Mouse (Mus musculus) ES-Bruce4 (cell line): ENCODE results near the gene Ston2. TPM values are rescaled to one million over a fixed set of nuclear protein-coding genes. Genes with fewer than 3 reads are reported as not detected.

Experiments
- H3K27ac ChIP-seq: 2 replicates; pipeline ENCODE4 v1.5.1; 2012; ENCODE audit warnings: low read length, inconsistent platforms; ENCODE audit not compliant: insufficient read depth
- H3K27me3 ChIP-seq: 2 replicates; pipeline ENCODE4 v1.6.1; 2012; ENCODE audit warnings: mild to moderate bottlenecking, low read length, inconsistent platforms; ENCODE audit not compliant: control insufficient read depth, poor library complexity, insufficient read depth, severe bottlenecking
- H3K36me3 ChIP-seq: 2 replicates; pipeline ENCODE4 v1.6.1; 2012; ENCODE audit warnings: inconsistent platforms, mild to moderate bottlenecking, low read length, moderate library complexity; ENCODE audit not compliant: control insufficient read depth, poor library complexity, insufficient read depth, severe bottlenecking
- H3K4me1 ChIP-seq: one replicate; pipeline ENCODE4 v1.8.1; 2011; ENCODE audit warnings: low read length; ENCODE audit not compliant: control insufficient read depth, insufficient read depth
- H3K4me3 ChIP-seq: 2 replicates; pipeline ENCODE4 v1.5.1; 2011; ENCODE audit warnings: low read depth, mild to moderate bottlenecking, low read length
- H3K9ac ChIP-seq: 2 replicates; pipeline ENCODE4 v1.6.1; 2012; ENCODE audit warnings: low read depth, mild to moderate bottlenecking, inconsistent platforms; ENCODE audit not compliant: poor library complexity, severe bottlenecking
- H3K9me3 ChIP-seq: replicated peaks from 2 replicates; pipeline ENCODE4 v1.6.1; 2012; ENCODE audit warnings: mild to moderate bottlenecking, low read length, inconsistent platforms; ENCODE audit not compliant: control insufficient read depth, poor library complexity, insufficient read depth, severe bottlenecking
- CTCF ChIP-seq: IDR thresholded peaks from one replicate; pipeline ENCODE4 v1.8.1; 2011; ENCODE audit warnings: low read depth, low read length
- EP300 ChIP-seq: IDR thresholded peaks from 2 replicates; pipeline ENCODE4 v1.6.1; 2011; ENCODE audit warnings: low read depth, low read length; ENCODE audit not compliant: insufficient read depth
- POLR2A ChIP-seq: IDR thresholded peaks from one replicate; pipeline ENCODE4 v1.8.1; 2011; ENCODE audit warnings: low read length; ENCODE audit not compliant: insufficient read depth
- polyA plus RNA-seq: library from polyadenylated mRNA; stranded (reverse); fragments of >200 nt; gene quantifications from 2 replicates; pipeline ENCODE4 v1.2.4, GENCODE M21; 2011; ENCODE audit warnings: low read depth; ENCODE audit not compliant: missing spikeins, insufficient read depth, insufficient read length

The Ston2 gene
- 21.8 and 24.0 TPM in 2 replicates for polyA plus RNA-seq

DNA sequence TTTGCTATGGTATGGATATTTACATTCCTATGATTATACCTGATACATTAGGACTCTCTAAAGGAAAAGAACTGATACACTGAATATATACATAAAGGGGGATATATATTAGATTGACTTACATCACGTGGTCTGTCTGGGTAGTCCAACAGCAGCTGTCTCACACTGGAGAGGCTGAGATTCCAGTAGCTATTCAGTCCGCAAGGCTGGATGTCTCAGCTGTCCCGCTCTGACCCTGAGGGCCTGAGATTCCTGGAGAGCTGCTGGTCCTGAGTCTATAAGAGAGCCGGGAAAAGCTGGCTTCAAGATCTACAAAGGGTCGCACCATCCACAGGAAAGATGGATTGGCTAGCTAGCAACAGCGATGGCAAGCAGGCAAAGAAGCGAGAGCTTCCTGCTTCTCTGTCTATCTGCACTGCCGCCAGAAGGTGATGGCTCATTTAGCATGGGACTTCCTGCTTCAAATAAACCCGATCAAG is at the start of gene Ston2:
TSS of gene Ston2 (minus strand) at position 429 of the 479 bp plus-strand sequence.
- H3K27ac ChIP-seq = no peak within 1 kb of the TSS
- TF ChIP-seq CTCF = no peak
- no peak for TF ChIP-seq POLR2A
- TF ChIP-seq EP300 = no peak
- no peaks in the 10 kb centered on the region for H3K9me3 ChIP-seq
- no peak within 1 kb of the TSS for H3K9ac ChIP-seq
- H3K27me3 ChIP-seq = no peaks in the 10 kb centered on the region
- no peak within 1 kb of the TSS for H3K4me3 ChIP-seq
- no peaks in the 10 kb centered on the region for H3K4me1 ChIP-seq
- H3K36me3 ChIP-seq = no peaks in the 10 kb centered on the region

- Histone ChIP-seq H3K9ac (no peak overlapping the region), H3K27ac (no peak overlapping the region), H3K4me3 (no peak overlapping the region), H3K36me3 (peaks cover 16% of the 10 kb centered on the region; the same call in 1 of the 2 replicates), H3K27me3 (no peaks in the 10 kb centered on the region), H3K4me1 (no peaks in the 10 kb centered on the region), H3K9me3 (no peaks in the 10 kb centered on the region)
- TF ChIP-seq EP300 (no peak), POLR2A (no peak), CTCF (no peak)
Observed at GRCm38 (mm10) chr12:91837401-91838065, 49.3 kb upstream of the Ston2 start.

DNA sequence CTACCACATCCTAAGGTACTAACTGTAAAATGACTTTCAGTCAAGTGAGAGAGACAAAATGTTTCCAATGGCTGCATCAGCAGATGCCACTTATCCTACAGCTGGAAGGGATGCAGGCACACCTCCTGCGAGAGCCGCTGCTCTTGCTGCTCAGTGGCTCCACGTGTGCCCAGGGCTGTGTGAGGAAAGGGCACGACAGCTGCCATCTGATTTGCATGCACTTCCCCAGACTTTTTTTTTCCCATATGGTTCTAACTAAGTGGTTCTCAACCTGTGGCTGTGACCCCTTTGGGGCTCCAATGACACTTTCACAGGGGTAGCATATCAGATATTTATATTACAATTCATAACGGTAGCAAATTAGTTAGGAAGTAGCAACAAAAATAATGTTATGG is 45.7 kb upstream of the Ston2 start:
- H3K27ac ChIP-seq = no peak overlapping the region
- TF ChIP-seq CTCF = no peak
- no peak for TF ChIP-seq EP300
- TF ChIP-seq POLR2A = no peak
- H3K9ac ChIP-seq = no peak overlapping the region
- peaks cover 10% of the 10 kb centered on the region for H3K36me3 ChIP-seq
- no peak overlapping the region for H3K4me3 ChIP-seq
- H3K4me1 ChIP-seq = no peaks in the 10 kb centered on the region
- H3K27me3 ChIP-seq = no peaks in the 10 kb centered on the region
- no peaks in the 10 kb centered on the region for H3K9me3 ChIP-seq

GRCm38 (mm10) chr12:91833237-91833938 is 45.2 kb upstream of the Ston2 start:
- no peak for TF ChIP-seq POLR2A
- TF ChIP-seq CTCF = no peak
- TF ChIP-seq EP300 = no peak
- H3K36me3 ChIP-seq = peaks cover 10% of the 10 kb centered on the region
- H3K27ac ChIP-seq = no peak overlapping the region
- H3K27me3 ChIP-seq = no peaks in the 10 kb centered on the region
- H3K9me3 ChIP-seq = no peaks in the 10 kb centered on the region
- no peaks in the 10 kb centered on the region for H3K4me1 ChIP-seq
- no peak overlapping the region for H3K4me3 ChIP-seq
- H3K9ac ChIP-seq = no peak overlapping the region

DNA sequence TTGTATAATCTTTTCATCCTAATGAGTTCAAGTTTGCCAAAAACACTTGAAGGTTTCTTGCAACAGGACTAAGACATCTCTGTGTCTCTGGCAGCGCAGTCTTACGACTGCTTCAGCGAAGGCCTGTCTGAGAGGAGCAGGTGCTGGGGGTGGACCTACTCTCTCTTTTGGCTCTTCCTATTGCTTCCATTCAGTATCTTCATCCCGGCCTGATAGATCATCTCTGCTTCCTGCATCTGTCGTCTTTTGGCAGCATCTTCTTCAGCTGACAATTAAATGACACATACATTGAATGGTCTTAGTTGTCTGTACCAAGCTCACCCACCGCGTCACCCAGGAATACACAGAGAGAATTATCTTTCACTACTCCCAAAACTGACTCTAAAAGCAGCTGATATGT is 43.2 kb upstream of the Ston2 start:
- H3K27ac ChIP-seq = no peak overlapping the region
- H3K27me3 ChIP-seq = no peaks in the 10 kb centered on the region
- no peak overlapping the region for H3K9ac ChIP-seq
- TF ChIP-seq EP300 = no peak
- no peak for TF ChIP-seq CTCF
- no peak for TF ChIP-seq POLR2A
- no peaks in the 10 kb centered on the region for H3K4me1 ChIP-seq
- peaks cover 8% of the 10 kb centered on the region; the same call in 1 of the 2 replicates for H3K36me3 ChIP-seq
- no peak overlapping the region for H3K4me3 ChIP-seq
- H3K9me3 ChIP-seq = no peaks in the 10 kb centered on the region

DNA sequence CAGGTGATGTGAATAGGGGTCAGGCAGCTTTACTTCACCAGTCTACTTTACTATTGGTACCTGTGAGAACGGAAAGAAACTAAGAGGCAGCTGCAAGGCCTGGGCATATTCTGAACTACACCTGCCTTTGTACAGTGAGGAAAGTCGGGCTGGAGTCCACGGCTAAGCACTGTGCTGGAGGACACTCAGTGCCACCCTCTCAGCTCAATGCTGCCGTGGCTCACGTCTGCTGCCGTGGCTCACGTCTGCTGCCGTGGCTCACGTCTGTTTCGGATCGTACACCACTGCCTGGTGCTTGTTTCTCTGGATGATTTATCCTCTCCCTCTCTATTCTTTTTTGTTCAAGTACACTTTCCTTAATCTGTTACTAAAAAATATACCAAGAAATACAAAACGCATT is 32.3 kb upstream of the Ston2 start:
- no peaks in the 10 kb centered on the region for H3K9me3 ChIP-seq
- no peaks in the 10 kb centered on the region; the same call in 1 of the 2 replicates for H3K36me3 ChIP-seq
- TF ChIP-seq POLR2A (no peak), CTCF (no peak), EP300 (no peak)
- no peak overlapping the region for H3K27ac ChIP-seq
- no peaks in the 10 kb centered on the region for H3K27me3 ChIP-seq
- H3K9ac ChIP-seq = no peak overlapping the region
- H3K4me1 ChIP-seq = no peaks in the 10 kb centered on the region
- H3K4me3 ChIP-seq = no peak overlapping the region
